Mouse (Mus musculus): ENCODE data around the gene Rbbp4. TPM values are rescaled to one million over a fixed set of nuclear protein-coding genes. Genes with fewer than 3 reads are reported as not detected.

The Rbbp4 gene
- polyA plus RNA-seq (2012; rRNA removed): 57.7 and 70.3 TPM in 2 replicates

GRCm38 (mm10) chr4:129335216-129336074 is at the start of gene Rbbp4, which contains the start of gene Zbtb8os:
Rbbp4 (minus strand) TSS chr4:129335370.
Zbtb8os (plus strand) TSS chr4:129335695.

GRCm38 (mm10) chr4:129377601-129378390 is 42.6 kb upstream of the Rbbp4 start, which contains the start of gene Zbtb8a:
Zbtb8a (minus strand) TSS chr4:129378116.

GRCm38 (mm10) chr4:129287472-129287981 is 47.6 kb downstream of the Rbbp4 start, which contains the start of gene Sync:
Sync (plus strand) TSS chr4:129287617.

GRCm38 (mm10) chr4:129261196-129261595 is 74.0 kb downstream of the Rbbp4 start, which contains the start of gene C77080:
C77080 (minus strand) TSS chr4:129261404.

Other genes starting within 250 kb of the Rbbp4 start
- 0.96 and 1.0 TPM in 2 replicates for gene Tmem54, start 229.8 kb downstream of the Rbbp4 start, polyA plus RNA-seq (2012; rRNA removed)
- gene Hpca, start 213.3 kb downstream of the Rbbp4 start, polyA plus RNA-seq (2012; rRNA removed): 2.1 and 2.2 TPM in 2 replicates
- gene Fndc5, start 198.4 kb downstream of the Rbbp4 start, polyA plus RNA-seq (2012; rRNA removed): 0.61 and 1.0 TPM in 2 replicates
- gene S100pbp, start 145.6 kb downstream of the Rbbp4 start, polyA plus RNA-seq (2012; rRNA removed): 11.2 and 14.0 TPM in 2 replicates
- gene Yars, start 145.6 kb downstream of the Rbbp4 start, polyA plus RNA-seq (2012; rRNA removed): 32.6 TPM in 2 replicates
- 0.93 and 1.1 TPM in 2 replicates for gene C77080, start 74.0 kb downstream of the Rbbp4 start, polyA plus RNA-seq (2012; rRNA removed)
- gene Sync, start 47.8 kb downstream of the Rbbp4 start, polyA plus RNA-seq (2012; rRNA removed): 0.03 and 0.11 TPM in 2 replicates
- 27.2 and 29.5 TPM in 2 replicates for gene Zbtb8os, start 325 bp upstream of the Rbbp4 start, polyA plus RNA-seq (2012; rRNA removed)
- 1.9 and 2.2 TPM in 2 replicates for gene Zbtb8a, start 42.7 kb upstream of the Rbbp4 start, polyA plus RNA-seq (2012; rRNA removed)
- 0.31 and 0.50 TPM in 2 replicates for gene Zbtb8b, start 105.5 kb upstream of the Rbbp4 start, polyA plus RNA-seq (2012; rRNA removed)
- gene Bsdc1, start 126.2 kb upstream of the Rbbp4 start, polyA plus RNA-seq (2012; rRNA removed): 26.5 and 36.7 TPM in 2 replicates
- gene Tssk3, start 155.7 kb upstream of the Rbbp4 start, polyA plus RNA-seq (2012; rRNA removed): not detected in 2 replicates
- 0.12 and 0.44 TPM in 2 replicates for gene Fam229a, start 155.8 kb upstream of the Rbbp4 start, polyA plus RNA-seq (2012; rRNA removed)
- gene Marcksl1, start 178.2 kb upstream of the Rbbp4 start, polyA plus RNA-seq (2012; rRNA removed): 33.7 and 37.5 TPM in 2 replicates
- 75.0 and 86.9 TPM in 2 replicates for gene Hdac1, start 207.3 kb upstream of the Rbbp4 start, polyA plus RNA-seq (2012; rRNA removed)
- gene Lck, start 238.3 kb upstream of the Rbbp4 start, polyA plus RNA-seq (2012; rRNA removed): 3.2 and 3.7 TPM in 2 replicates
- 6.9 and 7.3 TPM in 2 replicates for gene Fam167b, start 243.2 kb upstream of the Rbbp4 start, polyA plus RNA-seq (2012; rRNA removed)